Mouse (Mus musculus) midbrain, embryonic 12.5 days (tissue): ENCODE results near the gene Gm20822. TPM values are rescaled to one million over a fixed set of nuclear protein-coding genes. Genes with fewer than 3 reads are reported as not detected.
"Not testable (repeated sequence)": the region's sequence is repeated elsewhere in the genome, so short reads cannot be mapped to it uniquely, and the experiment has no call there.

Source experiments
- ATAC-seq: fragments of 200-750 bp; cut with Nextera tagmentation; 2 replicates; pipeline ENCODE4 v1.8.0; 2017; ENCODE audit warnings: low read depth, moderate TSS enrichment, moderate library complexity; ENCODE audit not compliant: low FRiP score
- H3K27ac ChIP-seq: fragments of 300-500 bp; sonication (generic); replicated peaks from 2 replicates; pipeline ENCODE4 v1.5.1; 2016; ENCODE audit warnings: mild to moderate bottlenecking
- H3K27me3 ChIP-seq: fragments of 300-500 bp; sonication (generic); 2 replicates; pipeline ENCODE4 v1.6.1; 2016; ENCODE audit warnings: mild to moderate bottlenecking
- H3K36me3 ChIP-seq: fragments of 300-500 bp; sonication (generic); 2 replicates; pipeline ENCODE4 v1.6.1; 2016
- H3K4me1 ChIP-seq: fragments of 300-500 bp; sonication (generic); 2 replicates; pipeline ENCODE4 v1.6.1; 2016
- H3K4me2 ChIP-seq: fragments of 300-500 bp; sonication (generic); replicated peaks from 2 replicates; pipeline ENCODE4 v1.6.1; 2016; ENCODE audit warnings: mild to moderate bottlenecking, moderate library complexity
- H3K4me3 ChIP-seq: fragments of 300-500 bp; sonication (generic); 2 replicates; pipeline ENCODE4 v1.5.1; 2016; ENCODE audit warnings: mild to moderate bottlenecking
- H3K9ac ChIP-seq: fragments of 300-500 bp; sonication (generic); replicated peaks from 2 replicates; pipeline ENCODE4 v1.6.1; 2016; ENCODE audit warnings: mild to moderate bottlenecking, moderate library complexity
- H3K9me3 ChIP-seq: fragments of 300-500 bp; sonication (generic); 2 replicates; pipeline ENCODE4 v1.6.1; 2016; ENCODE audit warnings: mild to moderate bottlenecking
- WGBS: fragments of 180-500 bp; shearing (Covaris S2); methylation state at CpG from one replicate; pipeline ENCODE4 v1.1.7; 2016; 5-methylcytosine and 5-hydroxymethylcytosine counted together
- polyA plus RNA-seq: library from polyadenylated mRNA; unstranded; fragments of >200 nt; fragmentation: Nextera tagmentation; extraction: Ambion mirVana; gene quantifications from 2 replicates; pipeline ENCODE4 v1.2.1, GENCODE M21; 2016

Gm20822 gene
- not detected in 2 replicates for polyA plus RNA-seq

- not testable (repeated sequence) for H3K4me2 ChIP-seq, H3K4me3 ChIP-seq, H3K27ac ChIP-seq, H3K9me3 ChIP-seq, ATAC-seq, H3K4me1 ChIP-seq, H3K36me3 ChIP-seq, H3K9ac ChIP-seq, H3K27me3 ChIP-seq
- WGBS = no CpG with 5 or more reads among the region's 3 CpGs
These were observed at the start of gene Gm20822 for GRCm38 (mm10) chrY:15884671-15885070. TSS of gene Gm20822 (minus strand) at chrY:15884771.
